Mouse (Mus musculus) liver, embryonic 15.5 days (tissue): ENCODE measurements around the gene Tmem248. TPM values are rescaled to one million over a fixed set of nuclear protein-coding genes. Genes with fewer than 3 reads are reported as not detected.

Experiments used
- ATAC-seq: fragments of 200-750 bp; cut with Nextera tagmentation; 2 replicates; pipeline ENCODE4 v1.8.0; 2017; ENCODE audit warnings: moderate number of reproducible peaks, mild to moderate bottlenecking, moderate library complexity; ENCODE audit not compliant: insufficient read depth
- H3K27ac ChIP-seq: fragments of 300-500 bp; sonication (generic); replicated peaks from 2 replicates; pipeline ENCODE4 v1.5.1; 2015; ENCODE audit warnings: mild to moderate bottlenecking, inconsistent platforms
- H3K27me3 ChIP-seq: fragments of 300-500 bp; sonication (generic); 2 replicates; pipeline ENCODE4 v1.6.1; 2015; ENCODE audit warnings: mild to moderate bottlenecking, inconsistent platforms
- H3K36me3 ChIP-seq: fragments of 300-500 bp; sonication (generic); replicated peaks from 2 replicates; pipeline ENCODE4 v1.6.1; 2015; ENCODE audit warnings: moderate library complexity, mild to moderate bottlenecking, inconsistent platforms
- H3K4me1 ChIP-seq: fragments of 300-500 bp; sonication (generic); replicated peaks from 2 replicates; pipeline ENCODE4 v1.6.1; 2015; ENCODE audit warnings: inconsistent platforms
- H3K4me2 ChIP-seq: fragments of 300-500 bp; sonication (generic); 2 replicates; pipeline ENCODE4 v1.6.1; 2015; ENCODE audit warnings: moderate library complexity, mild to moderate bottlenecking, inconsistent platforms
- H3K4me3 ChIP-seq: fragments of 300-500 bp; sonication (generic); replicated peaks from 2 replicates; pipeline ENCODE4 v1.5.1; 2015; ENCODE audit warnings: mild to moderate bottlenecking, inconsistent platforms
- H3K9ac ChIP-seq: fragments of 300-500 bp; sonication (generic); 2 replicates; pipeline ENCODE4 v1.6.1; 2015; ENCODE audit warnings: moderate library complexity, mild to moderate bottlenecking, inconsistent platforms
- H3K9me3 ChIP-seq: fragments of 300-500 bp; sonication (generic); replicated peaks from 2 replicates; pipeline ENCODE4 v1.6.1; 2016; ENCODE audit warnings: inconsistent platforms
- WGBS: fragments of 180-500 bp; shearing (Covaris S2); methylation state at CpG from one replicate; pipeline ENCODE4 v1.1.7; 2015; ENCODE audit warnings: mixed read lengths; ENCODE audit not compliant: insufficient replicate concordance; 5-methylcytosine and 5-hydroxymethylcytosine counted together
- polyA plus RNA-seq: library from polyadenylated mRNA; unstranded; fragments of >200 nt; fragmentation: Nextera tagmentation; extraction: Ambion mirVana; gene quantifications from 2 replicates; pipeline ENCODE4 v1.2.1, GENCODE M21; 2015

Tmem248 gene
- polyA plus RNA-seq, 1 experiment from 2014 or later, result 26.2 TPM

GRCm38 (mm10) chr5:130257303-130257702 is 40.4 kb downstream of the Tmem248 start:
- WGBS, result 4% methylated on average over 8 of the region's 8 CpGs
- H3K36me3 ChIP-seq, result peaks cover 19% of the 10 kb centered on the region
- peak overlapping the region; percentile 81 for H3K27ac ChIP-seq
- H3K4me3 ChIP-seq, result peak overlapping the region; percentile 82
- H3K9ac ChIP-seq, result peak overlapping the region; percentile 83
- H3K4me1 ChIP-seq, result peaks cover 34% of the 10 kb centered on the region
- no peak for ATAC-seq
- H3K4me2 ChIP-seq, result peak overlapping the region; percentile 91
- no peaks in the 10 kb centered on the region for H3K27me3 ChIP-seq
- no peaks in the 10 kb centered on the region for H3K9me3 ChIP-seq

- no peaks in the 10 kb centered on the region for H3K27me3 ChIP-seq
- no peak overlapping the region for H3K9ac ChIP-seq
- H3K9me3 ChIP-seq, result no peaks in the 10 kb centered on the region
- 75% methylated on average over 11 of the region's 11 CpGs for WGBS
- H3K4me2 ChIP-seq, result no peak overlapping the region
- no peak for ATAC-seq
- H3K4me3 ChIP-seq, result no peak overlapping the region
- H3K36me3 ChIP-seq, result peaks cover 45% of the 10 kb centered on the region
- no peak overlapping the region for H3K27ac ChIP-seq
- peaks cover 21% of the 10 kb centered on the region for H3K4me1 ChIP-seq
Measured at GRCm38 (mm10) chr5:130263454-130263853, 46.6 kb downstream of the Tmem248 start.

- ATAC-seq, result no peak
- H3K9ac ChIP-seq, result no peak overlapping the region
- no peak overlapping the region for H3K27ac ChIP-seq
- H3K4me1 ChIP-seq, result peaks cover 21% of the 10 kb centered on the region
- H3K36me3 ChIP-seq, result peaks cover 53% of the 10 kb centered on the region
- H3K27me3 ChIP-seq, result no peaks in the 10 kb centered on the region
- no peaks in the 10 kb centered on the region for H3K9me3 ChIP-seq
- no peak overlapping the region for H3K4me2 ChIP-seq
- 81% methylated on average over 6 of the region's 6 CpGs for WGBS
- no peak overlapping the region for H3K4me3 ChIP-seq
Measured at GRCm38 (mm10) chr5:130264433-130265005, 47.6 kb downstream of the Tmem248 start.

GRCm38 (mm10) chr5:130266651-130267050 is 49.8 kb downstream of the Tmem248 start:
- WGBS, result 52% methylated on average over 7 of the region's 7 CpGs
- Histone ChIP-seq H3K9me3 (no peaks in the 10 kb centered on the region), H3K4me2 (no peak overlapping the region), H3K4me1 (peaks cover 21% of the 10 kb centered on the region), H3K27ac (0 out of 2 replicates have a peak overlapping the region, but pooled peaks have one; percentile 25), H3K27me3 (no peaks in the 10 kb centered on the region), H3K4me3 (no peak overlapping the region), H3K36me3 (peaks cover 69% of the 10 kb centered on the region), H3K9ac (no peak overlapping the region)
- ATAC-seq, result peak; percentile 49; the same call in 1 of the 2 replicates

GRCm38 (mm10) chr5:130267316-130267715 is 50.4 kb downstream of the Tmem248 start:
- 85% methylated on average over 1 of the region's 1 CpGs for WGBS
- ATAC-seq, result no peak
- peaks cover 71% of the 10 kb centered on the region for H3K36me3 ChIP-seq

GRCm38 (mm10) chr5:130268976-130269375 is 52.1 kb downstream of the Tmem248 start:
- H3K27me3 ChIP-seq, result no peaks in the 10 kb centered on the region
- no peak overlapping the region for H3K9ac ChIP-seq
- H3K4me3 ChIP-seq, result no peak overlapping the region
- H3K4me2 ChIP-seq, result no peak overlapping the region
- H3K4me1 ChIP-seq, result peaks cover 21% of the 10 kb centered on the region
- ATAC-seq, result no peak
- no peak overlapping the region for H3K27ac ChIP-seq
- WGBS, result 79% methylated on average over 11 of the region's 11 CpGs
- H3K9me3 ChIP-seq, result no peaks in the 10 kb centered on the region
- H3K36me3 ChIP-seq, result peaks cover 62% of the 10 kb centered on the region

More at GRCm38 (mm10) chr5:130267316-130267715, 50.4 kb downstream of the Tmem248 start:
- H3K9ac ChIP-seq, result no peak overlapping the region
- H3K4me1 ChIP-seq, result peaks cover 21% of the 10 kb centered on the region
- H3K9me3 ChIP-seq, result no peaks in the 10 kb centered on the region
- H3K27ac ChIP-seq, result no peak overlapping the region
- H3K4me2 ChIP-seq, result no peak overlapping the region
- no peaks in the 10 kb centered on the region for H3K27me3 ChIP-seq
- no peak overlapping the region for H3K4me3 ChIP-seq

GRCm38 (mm10) chr5:130272344-130272743 is 55.5 kb downstream of the Tmem248 start:
- 91% methylated on average over 1 of the region's 1 CpGs for WGBS
- Histone ChIP-seq H3K36me3 (peaks cover 67% of the 10 kb centered on the region), H3K9ac (no peak overlapping the region), H3K4me2 (no peak overlapping the region), H3K4me3 (no peak overlapping the region), H3K27me3 (no peaks in the 10 kb centered on the region), H3K27ac (no peak overlapping the region), H3K4me1 (no peaks in the 10 kb centered on the region), H3K9me3 (no peaks in the 10 kb centered on the region)
- ATAC-seq, result no peak

GRCm38 (mm10) chr5:130273046-130273445 is 56.2 kb downstream of the Tmem248 start:
- H3K4me1 ChIP-seq, result no peaks in the 10 kb centered on the region
- H3K36me3 ChIP-seq, result peaks cover 66% of the 10 kb centered on the region
- ATAC-seq, result no peak
- no peak overlapping the region for H3K4me2 ChIP-seq
- H3K27ac ChIP-seq, result no peak overlapping the region
- H3K4me3 ChIP-seq, result no peak overlapping the region
- 85% methylated on average over 6 of the region's 6 CpGs for WGBS
- no peaks in the 10 kb centered on the region for H3K9me3 ChIP-seq
- H3K9ac ChIP-seq, result no peak overlapping the region
- no peaks in the 10 kb centered on the region for H3K27me3 ChIP-seq

- 44% methylated on average over 4 of the region's 4 CpGs for WGBS
- no peaks in the 10 kb centered on the region for H3K9me3 ChIP-seq
- H3K36me3 ChIP-seq, result peaks cover 72% of the 10 kb centered on the region
- no peaks in the 10 kb centered on the region for H3K27me3 ChIP-seq
- H3K4me3 ChIP-seq, result no peak overlapping the region
- H3K9ac ChIP-seq, result no peak overlapping the region
- no peak for ATAC-seq
- no peaks in the 10 kb centered on the region for H3K4me1 ChIP-seq
- H3K27ac ChIP-seq, result no peak overlapping the region
- H3K4me2 ChIP-seq, result no peak overlapping the region
Measured at GRCm38 (mm10) chr5:130275509-130275908, 58.6 kb downstream of the Tmem248 start.

- no peak overlapping the region for H3K4me3 ChIP-seq
- no peaks in the 10 kb centered on the region for H3K4me1 ChIP-seq
- no peaks in the 10 kb centered on the region for H3K27me3 ChIP-seq
- no peak for ATAC-seq
- H3K36me3 ChIP-seq, result peaks cover 83% of the 10 kb centered on the region
- no peaks in the 10 kb centered on the region for H3K9me3 ChIP-seq
- no peak overlapping the region for H3K4me2 ChIP-seq
- 29% methylated on average over 7 of the region's 7 CpGs for WGBS
- no peak overlapping the region for H3K27ac ChIP-seq
- no peak overlapping the region for H3K9ac ChIP-seq
Measured at GRCm38 (mm10) chr5:130278011-130278472, 61.2 kb downstream of the Tmem248 start.

- peaks cover 78% of the 10 kb centered on the region for H3K36me3 ChIP-seq
- no peaks in the 10 kb centered on the region for H3K9me3 ChIP-seq
- H3K27me3 ChIP-seq, result no peaks in the 10 kb centered on the region
- no peak overlapping the region for H3K27ac ChIP-seq
- no peak for ATAC-seq
- no peak overlapping the region for H3K4me3 ChIP-seq
- no peak overlapping the region for H3K4me2 ChIP-seq
- no peak overlapping the region for H3K9ac ChIP-seq
- H3K4me1 ChIP-seq, result no peaks in the 10 kb centered on the region
- 77% methylated on average over 9 of the region's 9 CpGs for WGBS
Measured at GRCm38 (mm10) chr5:130283079-130283732, 66.3 kb downstream of the Tmem248 start.
